Mouse (Mus musculus): ENCODE data around the gene Gm10643.

Gene Gm10643

GRCm38 (mm10) chr8:84032777-84033176 lies 32.2 kb downstream of the Gm10643 start:
- no peak for DNase-seq

- no peak for DNase-seq
These were observed 35.7 kb downstream of the Gm10643 start for GRCm38 (mm10) chr8:84029272-84029671.

- DNase-seq = no peak
These were observed 37.5 kb downstream of the Gm10643 start for GRCm38 (mm10) chr8:84027449-84027848.

GRCm38 (mm10) chr8:84025863-84026262 lies 39.1 kb downstream of the Gm10643 start:
- no peak for DNase-seq

GRCm38 (mm10) chr8:84024171-84024570 lies 40.8 kb downstream of the Gm10643 start:
- peak; percentile 78 for DNase-seq

- DNase-seq = peak; percentile 94
These were observed 41.3 kb downstream of the Gm10643 start for GRCm38 (mm10) chr8:84023631-84024030.

GRCm38 (mm10) chr8:84023085-84023484 lies 41.9 kb downstream of the Gm10643 start:
- peak; percentile 92 for DNase-seq

- no peak for DNase-seq
These were observed 43.4 kb downstream of the Gm10643 start for GRCm38 (mm10) chr8:84021569-84021968.

- peak; percentile 85 for DNase-seq
These were observed 43.8 kb downstream of the Gm10643 start, which contains the start of gene Palm3 for GRCm38 (mm10) chr8:84021096-84021495. Gene Palm3, plus strand, starts transcription at chr8:84021471.

- no peak for DNase-seq
These were observed 45.2 kb downstream of the Gm10643 start for GRCm38 (mm10) chr8:84019738-84020137.

GRCm38 (mm10) chr8:84015833-84016232 lies 49.1 kb downstream of the Gm10643 start:
- DNase-seq = no peak

Data from kidney, adult 9 months (tissue).